24 mouse cellular contexts compared by ENCODE assay signal in genomic region chr5:72464932-72465331, GRCm38 (mm10). TPM values are rescaled to one million over a fixed set of nuclear protein-coding genes. Genes with fewer than 3 reads are reported as not detected.
DNase-seq lines count a peak whose midpoint lies in the region; ATAC-seq and TF ChIP-seq lines count a peak whose summit lies in the region.
"Had no signal": no experiment of that assay in that cellular context is flagged by ENCODE, and none has a peak within 500 bp of the region (broad histone marks: within the 10 kb centered on the region; RNA-seq: fewer than 3 reads in every experiment).

No protein-coding gene starts in this region.

- ATAC-seq in kidney, embryonic 14.5 days (ENCODE audit: low FRiP score, low TSS enrichment) = no peak
- no peak for ATAC-seq in frontal cortex, adult (ENCODE audit: low TSS enrichment)
- ATAC-seq: activated CD4-positive, CD25-positive, alpha-beta regulatory T cell, adult 4 months; CD4-positive, CD25-positive, alpha-beta regulatory T cell, adult 4 months; forebrain, embryonic 13.5 days; forebrain, embryonic 15.5 days; forebrain, postnatal 0 days had no signal

- no peak for TF ChIP-seq CTCF in ES-Bruce4 (IDR thresholded peaks at IDR 0.05; ENCODE audit: low read depth, low read length)

- H3K27ac ChIP-seq in ES-Bruce4 (ENCODE audit: insufficient read depth, low read length) (peak overlapping the region; percentile 55), ES-E14 (ENCODE audit: insufficient read depth, low read depth, low read length, poor library complexity, severe bottlenecking) (no peak overlapping the region)
- H3K27ac ChIP-seq in kidney, embryonic 14.5 days (ENCODE audit: low read depth, low read length) = no peak overlapping the region
- H3K27ac ChIP-seq: embryonic facial prominence, embryonic 10.5 days; embryonic facial prominence, embryonic 12.5 days; forebrain, embryonic 13.5 days; forebrain, embryonic 15.5 days had no signal

- DNase-seq in ES-E14 (ENCODE audit: low read depth, low spot score) (peak; percentile 76), WW6 (ENCODE audit: low read depth, low spot score) (peak; percentile 24)
- DNase-seq in retina, postnatal 1 day = no peak
- DNase-seq: adrenal gland, adult 8-10 months; adrenal gland, postnatal 14 days; adrenal gland, postnatal 36 days; B cell, adult 2 months; cerebellum, adult 11-12 months; cerebellum, adult 2 months; cerebellum, adult 9-10 months; cerebellum, postnatal 10 days; cerebellum, postnatal 25 days; forebrain, postnatal 0 days had no signal

- H3K27me3 ChIP-seq in ES-Bruce4 (ENCODE audit: control insufficient read depth, insufficient read depth, low read length, poor library complexity, severe bottlenecking) = no peaks in the 10 kb centered on the region
- H3K27me3 ChIP-seq in kidney, embryonic 14.5 days (ENCODE audit: control insufficient read depth, insufficient read depth, low read length) = no peaks in the 10 kb centered on the region
- H3K27me3 ChIP-seq: CH12.LX; embryonic facial prominence, embryonic 12.5 days; forebrain, embryonic 13.5 days; forebrain, embryonic 15.5 days had no signal

- H3K4me2 ChIP-seq in kidney, embryonic 14.5 days (replicated peaks; ENCODE audit: low read depth, low read length) = no peak overlapping the region
- H3K4me2 ChIP-seq: embryonic facial prominence, embryonic 12.5 days; forebrain, embryonic 13.5 days; forebrain, embryonic 15.5 days had no signal

- in situ Hi-C loops in ES-E14 (cut with MboI; ENCODE audit: low sequenced_read_pairs in 2 of 2, unreplicated experiment in 2 of 2) = no loop called here

- 62% methylated on average over 3 of the region's 3 CpGs for WGBS in kidney, embryonic 14.5 days

- peak; percentile 21; the same call in 1 of the 2 replicates for TF ChIP-seq EP300 in ES-Bruce4 (IDR thresholded peaks at IDR 0.05; ENCODE audit: insufficient read depth, low read depth, low read length)

- H3K9ac ChIP-seq in ES-Bruce4 (ENCODE audit: low read depth, poor library complexity, severe bottlenecking) = no peak overlapping the region
- H3K9ac ChIP-seq in ES-E14 (ENCODE audit: insufficient read depth, low read depth, low read length, poor library complexity, severe bottlenecking) = no peak overlapping the region
- H3K9ac ChIP-seq in kidney, embryonic 14.5 days (ENCODE audit: low read depth, low read length) = no peak overlapping the region
- H3K9ac ChIP-seq: embryonic facial prominence, embryonic 12.5 days; forebrain, embryonic 13.5 days; forebrain, embryonic 15.5 days; forebrain, postnatal 0 days had no signal

- no peak for TF ChIP-seq POLR2A in ES-Bruce4 (IDR thresholded peaks at IDR 0.05; ENCODE audit: insufficient read depth, low read length)

- H3K4me3 ChIP-seq in ES-Bruce4 (ENCODE audit: low read depth, low read length) = no peak overlapping the region
- H3K4me3 ChIP-seq in ES-E14 (ENCODE audit: insufficient read depth in 1 of 2, low read depth in 1 of 2, low read length in 2 of 2, poor library complexity in 1 of 2, severe bottlenecking in 1 of 2) = no peak overlapping the region
- H3K4me3 ChIP-seq in kidney, embryonic 14.5 days (ENCODE audit: low read length) = no peak overlapping the region
- H3K4me3 ChIP-seq: embryonic facial prominence, embryonic 10.5 days; embryonic facial prominence, embryonic 12.5 days; forebrain, embryonic 13.5 days; forebrain, embryonic 15.5 days had no signal

- H3K9me3 ChIP-seq in ES-Bruce4 (replicated peaks; ENCODE audit: control insufficient read depth, insufficient read depth, low read length, poor library complexity, severe bottlenecking) (no peaks in the 10 kb centered on the region), ES-E14 (ENCODE audit: control insufficient read depth, insufficient read depth, low read depth, low read length) (no peaks in the 10 kb centered on the region)
- H3K9me3 ChIP-seq in kidney, embryonic 14.5 days (ENCODE audit: control insufficient read depth, low read length) = no peaks in the 10 kb centered on the region
- H3K9me3 ChIP-seq: embryonic facial prominence, embryonic 10.5 days; embryonic facial prominence, embryonic 12.5 days; forebrain, embryonic 13.5 days; forebrain, embryonic 15.5 days had no signal

- H3K36me3 ChIP-seq in ES-Bruce4 (ENCODE audit: control insufficient read depth, insufficient read depth, low read length, poor library complexity, severe bottlenecking) (no peaks in the 10 kb centered on the region), ES-E14 (ENCODE audit: control insufficient read depth, insufficient read depth, low read length, poor library complexity, severe bottlenecking) (no peaks in the 10 kb centered on the region)
- H3K36me3 ChIP-seq in kidney, embryonic 14.5 days (ENCODE audit: control insufficient read depth, insufficient read depth, low read length) = no peaks in the 10 kb centered on the region
- H3K36me3 ChIP-seq: embryonic facial prominence, embryonic 10.5 days; embryonic facial prominence, embryonic 12.5 days; forebrain, embryonic 15.5 days had no signal

- H3K4me1 ChIP-seq in ES-Bruce4 (ENCODE audit: control insufficient read depth, insufficient read depth, low read length) (peaks cover 2% of the 10 kb centered on the region), ES-E14 (ENCODE audit: control insufficient read depth in 2 of 2, insufficient read depth in 2 of 2, low read length in 2 of 2, poor library complexity in 1 of 2) (peaks cover 3 to 4% of the 10 kb centered on the region in 2 experiments; a peak in 3 of 4 replicates)
- H3K4me1 ChIP-seq in kidney, embryonic 14.5 days (ENCODE audit: control insufficient read depth, insufficient read depth, low read length) = no peaks in the 10 kb centered on the region
- H3K4me1 ChIP-seq: embryonic facial prominence, embryonic 10.5 days; embryonic facial prominence, embryonic 12.5 days; forebrain, embryonic 13.5 days; forebrain, embryonic 15.5 days had no signal

TF ChIP-seq in ES-E14, 5 proteins besides CTCF, POLR2A, EP300 and RAD21:
- TF ChIP-seq ZC3H11A (IDR thresholded peaks at IDR 0.05; ENCODE audit: borderline replicate concordance, low read depth, low read length) (no peak), HCFC1 (IDR thresholded peaks at IDR 0.05; ENCODE audit: borderline replicate concordance, insufficient read depth, low read length) (no peak), MAFK (IDR thresholded peaks at IDR 0.05; ENCODE audit: insufficient read depth, low read depth, low read length) (no peak), ZNF384 (IDR thresholded peaks at IDR 0.05; ENCODE audit: low read depth, low read length) (no peak), CHD2 (IDR thresholded peaks at IDR 0.05; ENCODE audit: low read depth, low read length) (no peak)

RNA-seq across cellular contexts. Expression of gene Corin, which starts 39.3 kb away (rescaled TPM):
- 0.24 and 0.63 TPM in 2 replicates for polyA plus RNA-seq in ES-Bruce4 (2011; ENCODE audit: insufficient read depth, insufficient read length, low read depth, missing spikeins)
- total RNA-seq in ES-E14 (2012; rRNA removed) = 0.21 and 0.49 TPM in 2 replicates
- polyA plus RNA-seq in kidney, embryonic 14.5 days (2014; fragmentation: Nextera tagmentation; extraction: Ambion mirVana) = 1.8 and 3.5 TPM in 2 replicates
- total RNA-seq: CH12.LX, MEL had no signal
